Mouse (Mus musculus): ENCODE results near the gene Stim2.

Gene Stim2

GRCm38 (mm10) chr5:53995316-53995715, 3.0 kb upstream of the Stim2 start:
- peak; percentile 93 for DNase-seq

- DNase-seq, result no peak
Observed at GRCm38 (mm10) chr5:53996822-53997221, 1.5 kb upstream of the Stim2 start.

GRCm38 (mm10) chr5:53998743-53999460, 603 bp downstream of the Stim2 start:
- DNase-seq, result peak; percentile 65

GRCm38 (mm10) chr5:53999461-53999770, 1.1 kb downstream of the Stim2 start:
- DNase-seq, result no peak

- DNase-seq, result no peak
Observed at GRCm38 (mm10) chr5:53999831-54000230, 1.5 kb downstream of the Stim2 start.

GRCm38 (mm10) chr5:54001021-54001420, 2.7 kb downstream of the Stim2 start:
- no peak for DNase-seq

GRCm38 (mm10) chr5:54005111-54005864, 7.0 kb downstream of the Stim2 start:
- no peak for DNase-seq

GRCm38 (mm10) chr5:54005865-54006225, 7.5 kb downstream of the Stim2 start:
- DNase-seq, result no peak

- DNase-seq, result no peak
Observed at GRCm38 (mm10) chr5:54006845-54007244, 8.5 kb downstream of the Stim2 start.

- no peak for DNase-seq
Observed at GRCm38 (mm10) chr5:54007617-54008016, 9.3 kb downstream of the Stim2 start.

- DNase-seq, result no peak
Observed at GRCm38 (mm10) chr5:54013271-54013670, 15.0 kb downstream of the Stim2 start.

- no peak for DNase-seq
Observed at GRCm38 (mm10) chr5:54017143-54017542, 18.8 kb downstream of the Stim2 start.

- DNase-seq, result no peak
Observed at GRCm38 (mm10) chr5:54018856-54019255, 20.6 kb downstream of the Stim2 start.

- DNase-seq, result no peak
Observed at GRCm38 (mm10) chr5:54019546-54019945, 21.2 kb downstream of the Stim2 start.

- no peak for DNase-seq
Observed at GRCm38 (mm10) chr5:54024610-54025009, 26.3 kb downstream of the Stim2 start.

GRCm38 (mm10) chr5:54025630-54026029, 27.3 kb downstream of the Stim2 start:
- DNase-seq, result no peak

GRCm38 (mm10) chr5:54033217-54033616, 34.9 kb downstream of the Stim2 start:
- DNase-seq, result no peak

- DNase-seq, result no peak
Observed at GRCm38 (mm10) chr5:54034680-54035079, 36.4 kb downstream of the Stim2 start.

- no peak for DNase-seq
Observed at GRCm38 (mm10) chr5:54038615-54039014, 40.3 kb downstream of the Stim2 start.

GRCm38 (mm10) chr5:54040527-54040926, 42.2 kb downstream of the Stim2 start:
- no peak for DNase-seq

- DNase-seq, result no peak
Observed at GRCm38 (mm10) chr5:54042013-54042412, 43.7 kb downstream of the Stim2 start.

GRCm38 (mm10) chr5:54045523-54045922, 47.2 kb downstream of the Stim2 start:
- DNase-seq, result no peak

- DNase-seq, result peak; percentile 37
Observed at GRCm38 (mm10) chr5:54046432-54046831, 48.1 kb downstream of the Stim2 start.

- no peak for DNase-seq
Observed at GRCm38 (mm10) chr5:54049145-54049733, 50.9 kb downstream of the Stim2 start.

All from right cerebral cortex, adult 18-20 months (tissue).